In the genomic region with DNA sequence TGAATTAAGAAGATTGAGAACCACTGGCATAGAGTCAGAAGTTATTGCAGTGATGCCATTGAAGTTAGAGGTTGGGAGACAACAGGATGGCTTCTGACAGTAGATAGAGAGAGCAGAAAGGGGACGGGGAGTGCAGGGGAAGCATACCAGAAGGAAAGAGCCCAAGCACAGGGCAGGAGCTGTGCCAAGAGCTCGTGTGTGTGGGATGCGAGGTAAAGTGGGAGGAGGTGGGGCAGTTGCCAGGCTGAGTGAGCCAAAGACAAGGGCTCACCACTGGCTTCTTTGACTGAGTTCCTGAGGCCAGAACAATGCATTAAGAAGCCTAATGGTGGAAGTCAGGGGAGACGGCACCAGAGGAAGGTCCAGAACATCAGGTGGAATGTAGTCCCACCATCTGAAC, we compare ENCODE assay signal across 13 mouse cellular contexts. TPM values are rescaled to one million over a fixed set of nuclear protein-coding genes. Genes with fewer than 3 reads are reported as not detected.
"Had no signal": no experiment of that assay in that cellular context is flagged by ENCODE, and none has a peak within 500 bp of the region (broad histone marks: within the 10 kb centered on the region; RNA-seq: fewer than 3 reads in every experiment).

No protein-coding gene starts in this region.

- DNase-seq: retina, postnatal 1 day; right cerebral cortex, adult 18-20 months; right cerebral cortex, postnatal 14 days; right cerebral cortex, postnatal 25 days; right cerebral cortex, postnatal 4 days; spleen, adult 18-20 months; thymus, adult 18-20 months; thymus, adult 2 months; thymus, postnatal 14 days; thymus, postnatal 25 days; thymus, postnatal 36 days; thymus, postnatal 4 days had no signal

RNA-seq across cellular contexts. Expression of gene Ngf, which starts 47.2 kb away (rescaled TPM):
- total RNA-seq: neutrophil, adult 5-6 weeks had no signal
